Mouse (Mus musculus): ENCODE measurements at regions not wholly inside any gene's neighbourhood (a gene's known extent, or its start where the extent isn't known, plus 50 kb on each side); places are given as distances from the start of the nearest gene placed in this dataset.
"Not testable (repeated sequence)": the region's sequence is repeated elsewhere in the genome, so short reads cannot be mapped to it uniquely, and the experiment has no call there.

DNA sequence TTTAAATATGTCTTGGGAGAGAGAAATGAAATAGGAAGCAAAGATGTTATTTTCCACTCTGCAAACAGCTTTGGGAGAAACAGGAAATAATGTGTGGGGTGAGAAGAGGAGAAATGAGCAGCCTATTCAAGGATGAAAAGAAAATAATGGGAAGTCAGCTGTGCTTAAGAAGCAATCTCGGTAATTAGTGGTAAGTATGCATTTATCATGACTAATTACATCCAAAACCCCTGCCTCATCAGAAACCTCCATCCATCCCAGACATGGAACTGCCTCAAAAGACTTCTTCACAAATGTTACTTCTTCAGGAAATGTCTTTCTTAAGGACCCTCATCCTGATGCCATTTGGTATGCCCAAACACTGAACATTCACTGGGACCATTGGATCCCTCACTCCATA is 699.7 kb downstream of the Rapgef2 start:
- H3K4me3 ChIP-seq (ENCODE audit: low read depth, low read length), result no peak overlapping the region
- no peak overlapping the region for H3K27ac ChIP-seq (ENCODE audit: low read depth)
- ATAC-seq (replicated peaks; ENCODE audit: low FRiP score, low TSS enrichment, low read depth), result no peak
- WGBS, result 75% methylated on average over 1 of the region's 1 CpGs
- H3K4me2 ChIP-seq (ENCODE audit: low read length), result no peak overlapping the region
- H3K9me3 ChIP-seq (ENCODE audit: control insufficient read depth, low read length), result no peaks in the 10 kb centered on the region
- H3K27me3 ChIP-seq (replicated peaks; ENCODE audit: control insufficient read depth, insufficient read depth, low read length), result no peaks in the 10 kb centered on the region
- no peak for DNase-seq (ENCODE audit: low spot score)
- H3K4me1 ChIP-seq (replicated peaks; ENCODE audit: control insufficient read depth, insufficient read depth, low read length), result no peaks in the 10 kb centered on the region
- H3K36me3 ChIP-seq (ENCODE audit: control insufficient read depth, insufficient read depth, low read length), result no peaks in the 10 kb centered on the region
- no peak overlapping the region for H3K9ac ChIP-seq (ENCODE audit: low read length)

DNA sequence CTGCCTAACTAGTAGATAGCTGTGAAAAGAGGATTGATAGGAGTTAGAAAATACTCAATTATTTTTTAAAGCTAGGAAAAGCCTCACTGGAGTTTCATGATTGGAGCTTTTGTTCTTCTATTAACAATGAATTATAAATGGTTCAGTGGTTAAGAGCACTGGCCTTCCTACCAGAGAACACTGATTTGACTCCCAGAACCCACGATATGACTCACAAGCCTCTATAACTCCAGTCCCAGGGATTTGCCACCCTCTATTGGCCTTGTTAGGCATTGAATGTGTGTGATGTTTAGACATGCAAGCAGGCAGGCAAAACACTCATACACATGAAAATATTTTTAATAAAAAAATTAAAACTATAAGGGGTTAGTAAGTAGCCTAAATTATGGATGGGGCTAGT is 704.4 kb downstream of the Rapgef2 start:
- Histone ChIP-seq H3K4me3 (ENCODE audit: low read depth, low read length) (no peak overlapping the region), H3K4me2 (ENCODE audit: low read length) (no peak overlapping the region), H3K9me3 (ENCODE audit: control insufficient read depth, low read length) (no peaks in the 10 kb centered on the region), H3K27me3 (replicated peaks; ENCODE audit: control insufficient read depth, insufficient read depth, low read length) (no peaks in the 10 kb centered on the region), H3K36me3 (ENCODE audit: control insufficient read depth, insufficient read depth, low read length) (no peaks in the 10 kb centered on the region), H3K27ac (ENCODE audit: low read depth) (no peak overlapping the region), H3K4me1 (replicated peaks; ENCODE audit: control insufficient read depth, insufficient read depth, low read length) (no peaks in the 10 kb centered on the region), H3K9ac (ENCODE audit: low read length) (no peak overlapping the region)
- ATAC-seq (replicated peaks; ENCODE audit: low FRiP score, low TSS enrichment, low read depth) (no peak), DNase-seq (ENCODE audit: low spot score) (no peak)
- WGBS, result 35% methylated on average over 1 of the region's 1 CpGs

DNA sequence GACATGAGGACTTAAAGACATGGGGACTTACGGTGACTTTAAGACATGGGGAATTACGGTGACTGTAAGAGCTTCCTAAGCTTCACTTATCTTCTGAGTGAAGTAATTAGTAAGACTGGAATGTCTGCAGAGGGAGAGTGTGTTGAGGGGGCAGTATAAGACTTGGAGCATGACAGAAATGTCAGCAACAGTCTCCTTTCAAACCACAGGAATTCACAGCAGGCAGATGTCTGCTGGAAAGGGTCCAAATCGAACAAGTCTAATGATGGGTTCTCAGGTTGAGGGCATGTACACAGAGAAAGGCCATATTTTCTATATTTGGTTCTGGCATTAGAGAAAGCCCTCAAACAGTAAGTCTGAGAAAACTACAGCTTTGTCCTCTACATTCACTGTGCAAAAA is 705.2 kb downstream of the Rapgef2 start:
- WGBS, result 69% methylated on average over 3 of the region's 3 CpGs
- ATAC-seq (replicated peaks; ENCODE audit: low FRiP score, low TSS enrichment, low read depth), result no peak
- H3K27me3 ChIP-seq (replicated peaks; ENCODE audit: control insufficient read depth, insufficient read depth, low read length), result no peaks in the 10 kb centered on the region

DNA sequence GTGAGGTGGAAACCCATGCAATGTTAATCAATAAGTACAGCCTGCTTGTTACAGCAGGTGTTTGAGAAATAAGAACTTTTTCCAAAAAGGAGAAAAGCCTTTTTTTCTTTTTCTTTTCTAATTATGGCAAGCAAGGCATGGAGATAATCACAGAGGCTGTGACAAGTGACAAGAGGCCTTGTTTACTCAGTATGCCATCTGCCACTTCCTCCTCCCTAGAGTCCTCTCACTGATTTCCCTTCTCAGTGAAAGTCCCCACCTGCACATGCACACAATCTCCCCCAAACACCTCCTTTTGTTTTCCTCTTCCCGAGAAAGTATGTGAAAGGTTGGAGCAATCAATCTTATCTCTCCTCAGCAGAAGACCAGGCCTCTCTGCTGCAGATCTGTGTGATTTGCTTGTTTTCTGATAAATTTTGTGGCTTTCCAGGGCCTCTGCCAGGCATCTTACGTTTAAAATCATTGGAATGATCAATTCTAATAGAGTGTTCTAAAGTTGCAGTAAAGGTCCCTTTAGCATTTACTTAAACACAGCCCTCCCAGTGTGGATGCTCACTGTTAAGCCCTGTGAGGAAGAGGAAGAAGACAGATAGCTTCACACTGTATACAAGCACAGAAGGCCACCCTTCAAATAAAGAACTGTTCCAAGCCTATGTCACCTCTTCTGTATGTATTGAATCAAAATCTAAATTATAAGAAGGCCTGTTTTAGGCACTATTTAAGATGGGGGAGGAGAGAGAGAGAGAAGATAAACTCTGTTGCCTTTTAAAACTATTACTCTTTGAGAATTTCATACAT is 710.5 kb downstream of the Rapgef2 start:
- 9% methylated on average over 2 of the region's 2 CpGs for WGBS
- Histone ChIP-seq H3K36me3 (ENCODE audit: control insufficient read depth, insufficient read depth, low read length) (no peaks in the 10 kb centered on the region), H3K9me3 (ENCODE audit: control insufficient read depth, low read length) (no peaks in the 10 kb centered on the region), H3K4me3 (ENCODE audit: low read depth, low read length) (no peak overlapping the region), H3K27me3 (replicated peaks; ENCODE audit: control insufficient read depth, insufficient read depth, low read length) (no peaks in the 10 kb centered on the region), H3K4me2 (ENCODE audit: low read length) (no peak overlapping the region), H3K4me1 (replicated peaks; ENCODE audit: control insufficient read depth, insufficient read depth, low read length) (no peaks in the 10 kb centered on the region), H3K9ac (ENCODE audit: low read length) (no peak overlapping the region), H3K27ac (ENCODE audit: low read depth) (no peak overlapping the region)
- ATAC-seq (replicated peaks; ENCODE audit: low FRiP score, low TSS enrichment, low read depth) (no peak), DNase-seq (ENCODE audit: low spot score) (no peak)

More for the DNA sequence above, 705.2 kb downstream of the Rapgef2 start:
- Histone ChIP-seq H3K4me2 (ENCODE audit: low read length) (no peak overlapping the region), H3K4me1 (replicated peaks; ENCODE audit: control insufficient read depth, insufficient read depth, low read length) (no peaks in the 10 kb centered on the region), H3K9ac (ENCODE audit: low read length) (no peak overlapping the region), H3K9me3 (ENCODE audit: control insufficient read depth, low read length) (no peaks in the 10 kb centered on the region), H3K27ac (ENCODE audit: low read depth) (no peak overlapping the region), H3K4me3 (ENCODE audit: low read depth, low read length) (no peak overlapping the region), H3K36me3 (ENCODE audit: control insufficient read depth, insufficient read depth, low read length) (no peaks in the 10 kb centered on the region)
- DNase-seq (ENCODE audit: low spot score), result no peak

DNA sequence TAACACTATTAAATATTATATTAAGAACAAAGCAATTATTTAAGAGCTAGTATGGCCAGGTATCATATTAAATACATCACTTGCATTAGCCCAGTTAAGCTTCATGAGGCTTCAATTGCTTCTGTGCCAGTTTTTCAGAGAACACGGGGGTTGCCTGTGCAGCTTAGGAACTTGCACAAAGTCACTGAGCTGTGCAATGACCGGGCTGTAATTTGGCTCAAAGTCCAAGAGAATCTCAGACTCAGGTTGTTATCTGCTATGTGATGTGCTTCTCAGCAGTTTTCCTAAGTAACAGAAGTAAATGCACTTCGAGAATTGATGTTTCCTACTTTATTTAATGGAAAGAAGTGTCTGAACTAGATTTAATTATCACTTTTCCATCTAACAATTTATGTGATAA is 711.5 kb downstream of the Rapgef2 start:
- Histone ChIP-seq H3K9me3 (ENCODE audit: control insufficient read depth, low read length) (no peaks in the 10 kb centered on the region), H3K4me3 (ENCODE audit: low read depth, low read length) (no peak overlapping the region), H3K4me1 (replicated peaks; ENCODE audit: control insufficient read depth, insufficient read depth, low read length) (no peaks in the 10 kb centered on the region), H3K27me3 (replicated peaks; ENCODE audit: control insufficient read depth, insufficient read depth, low read length) (no peaks in the 10 kb centered on the region), H3K9ac (ENCODE audit: low read length) (no peak overlapping the region), H3K27ac (ENCODE audit: low read depth) (no peak overlapping the region), H3K36me3 (ENCODE audit: control insufficient read depth, insufficient read depth, low read length) (no peaks in the 10 kb centered on the region), H3K4me2 (ENCODE audit: low read length) (no peak overlapping the region)
- ATAC-seq (replicated peaks; ENCODE audit: low FRiP score, low TSS enrichment, low read depth) (no peak), DNase-seq (ENCODE audit: low spot score) (no peak)
- WGBS, result 78% methylated on average over 3 of the region's 3 CpGs

DNA sequence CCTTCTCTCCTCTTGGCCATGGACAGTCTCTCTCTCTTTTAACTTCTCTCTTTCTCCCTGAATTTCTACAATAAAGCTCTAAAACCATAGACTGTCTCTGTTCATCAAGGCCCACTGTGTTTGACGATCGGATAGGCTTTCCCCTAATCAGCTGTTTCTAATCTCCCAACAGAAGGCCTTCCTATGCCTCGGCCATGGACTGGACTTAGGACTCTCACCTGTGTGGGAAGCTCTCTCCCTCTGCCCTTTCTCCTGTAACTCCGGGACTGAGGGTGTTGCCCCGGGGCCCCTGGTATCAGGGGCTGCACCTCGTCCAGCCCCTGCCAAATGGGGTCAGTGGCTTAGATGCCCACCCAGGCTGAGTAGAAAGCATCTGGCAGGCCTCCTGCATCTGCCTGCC is 713.0 kb downstream of the Rapgef2 start:
- Histone ChIP-seq H3K4me2 (ENCODE audit: low read length) (no peak overlapping the region), H3K27ac (ENCODE audit: low read depth) (no peak overlapping the region), H3K9me3 (ENCODE audit: control insufficient read depth, low read length) (no peaks in the 10 kb centered on the region), H3K4me1 (replicated peaks; ENCODE audit: control insufficient read depth, insufficient read depth, low read length) (no peaks in the 10 kb centered on the region), H3K9ac (ENCODE audit: low read length) (no peak overlapping the region), H3K36me3 (ENCODE audit: control insufficient read depth, insufficient read depth, low read length) (no peaks in the 10 kb centered on the region), H3K4me3 (ENCODE audit: low read depth, low read length) (no peak overlapping the region), H3K27me3 (replicated peaks; ENCODE audit: control insufficient read depth, insufficient read depth, low read length) (no peaks in the 10 kb centered on the region)
- DNase-seq (ENCODE audit: low spot score) (no peak), ATAC-seq (replicated peaks; ENCODE audit: low FRiP score, low TSS enrichment, low read depth) (no peak)
- WGBS, result 82% methylated on average over 6 of the region's 6 CpGs

DNA sequence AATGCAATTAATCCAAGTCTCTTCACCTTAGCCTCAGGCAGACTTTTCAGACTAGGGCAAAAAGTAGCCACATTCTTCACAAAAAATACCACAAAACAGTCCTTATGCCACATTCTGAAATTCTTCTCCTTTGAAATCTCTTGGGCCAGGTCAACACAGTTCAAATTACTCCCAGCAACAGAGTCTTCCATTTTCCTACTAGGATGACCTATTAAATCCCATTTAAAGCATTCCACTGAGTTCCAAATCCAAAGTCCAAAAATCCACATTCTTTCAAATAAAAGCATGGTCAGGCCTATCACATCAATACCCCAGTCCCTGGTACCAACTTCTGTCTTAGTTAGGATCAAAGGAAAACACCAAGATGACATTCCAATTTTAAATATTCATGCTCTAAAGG is 721.4 kb downstream of the Rapgef2 start:
- not testable (repeated sequence) for H3K4me3 ChIP-seq (ENCODE audit: low read depth, low read length); DNase-seq (ENCODE audit: low spot score); H3K9me3 ChIP-seq (ENCODE audit: control insufficient read depth, low read length); H3K4me2 ChIP-seq (ENCODE audit: low read length); H3K27me3 ChIP-seq (replicated peaks; ENCODE audit: control insufficient read depth, insufficient read depth, low read length); H3K27ac ChIP-seq (ENCODE audit: low read depth); H3K4me1 ChIP-seq (replicated peaks; ENCODE audit: control insufficient read depth, insufficient read depth, low read length); ATAC-seq (replicated peaks; ENCODE audit: low FRiP score, low TSS enrichment, low read depth); H3K9ac ChIP-seq (ENCODE audit: low read length); H3K36me3 ChIP-seq (ENCODE audit: control insufficient read depth, insufficient read depth, low read length)

Measured in intestine, embryonic 14.5 days (tissue).